Mouse (Mus musculus) thymus, postnatal 0 days (tissue): Measurements from ENCODE around the gene Rpl22. TPM values are rescaled to one million over a fixed set of nuclear protein-coding genes. Genes with fewer than 3 reads are reported as not detected.
A peak's percentile ranks its signal among the peaks of the same experiment; 100 is the strongest.

Source experiments
- DNase-seq: peaks from one replicate; pipeline ENCODE4 v3.0.0-alpha.2; 2015; ENCODE audit warnings: low spot score
- polyA plus RNA-seq: library from polyadenylated mRNA; unstranded; fragments of >200 nt; fragmentation: Nextera tagmentation; extraction: Ambion mirVana; gene quantifications from 2 replicates; pipeline ENCODE4 v1.2.1, GENCODE M21; 2015

The Rpl22 gene
- polyA plus RNA-seq, 1 experiment from 2014 or later, result 557 TPM

DNA sequence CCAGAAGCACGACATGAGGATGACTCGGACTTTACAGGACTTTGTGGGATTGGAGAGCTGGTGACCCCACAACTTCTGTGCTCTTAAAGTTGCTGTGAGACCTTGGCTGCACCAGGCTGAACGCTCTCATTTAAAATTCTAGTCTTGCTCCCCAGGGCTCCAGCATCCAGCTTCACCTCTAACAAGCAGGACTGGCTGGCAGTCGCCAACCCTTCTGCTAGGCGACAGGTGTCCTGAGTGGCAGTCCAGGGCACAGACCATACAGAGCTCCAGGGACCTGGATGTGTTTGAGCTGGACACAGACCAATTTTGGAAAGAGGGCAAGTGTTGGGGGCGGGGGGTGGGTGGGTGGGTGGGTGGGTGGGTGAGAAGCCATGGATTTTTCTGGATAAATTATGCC, 12.2 kb downstream of the Rpl22 start:
- DNase-seq, result no peak

DNA sequence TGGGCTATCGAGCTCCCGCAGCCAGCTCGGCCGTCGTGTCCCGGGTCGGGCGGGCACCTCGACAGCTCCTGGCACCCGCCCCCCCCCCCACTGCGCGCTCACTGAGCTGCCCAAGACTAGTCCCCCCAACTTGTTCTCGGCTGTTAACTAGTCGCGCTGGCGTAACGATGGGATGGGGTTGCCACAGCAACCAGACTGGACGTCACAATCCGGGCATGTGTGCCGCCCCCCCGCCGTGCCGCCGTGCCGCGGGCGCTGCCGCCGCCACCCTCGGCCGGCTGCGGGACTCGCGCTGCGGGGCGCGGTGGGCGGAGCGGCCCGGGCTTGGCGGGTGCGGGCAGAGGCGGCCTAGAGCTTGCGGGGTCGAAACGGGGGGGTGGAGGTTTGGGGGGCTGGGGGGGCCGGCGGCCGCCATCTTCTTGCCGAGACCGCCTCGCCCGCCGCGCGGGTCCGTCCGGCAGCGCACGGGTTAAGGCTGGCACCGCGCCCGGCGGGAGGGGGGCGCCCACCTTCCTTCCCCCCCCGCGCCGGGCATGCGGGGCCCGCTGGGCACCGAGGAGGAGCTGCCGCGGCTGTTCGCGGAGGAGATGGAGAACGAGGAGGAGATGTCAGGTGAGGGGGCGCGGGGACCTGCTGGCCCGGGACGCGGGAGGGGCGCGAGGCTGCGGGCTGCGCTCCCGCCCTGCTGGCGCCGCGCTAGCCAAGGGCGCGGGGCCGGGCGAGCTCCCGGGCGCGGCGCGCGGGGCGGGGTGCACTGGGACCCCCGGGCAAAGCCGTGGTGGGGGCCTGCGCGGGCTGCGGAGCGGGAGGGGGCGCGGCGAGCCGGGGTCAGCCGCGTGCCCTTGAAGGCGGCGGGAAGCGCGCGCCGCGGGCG, 13.1 kb downstream of the Rpl22 start, which contains the start of gene Chd5:
Gene Chd5, plus strand, starts transcription at position 233 of the 874 bp plus-strand sequence.
- no peak for DNase-seq

DNA sequence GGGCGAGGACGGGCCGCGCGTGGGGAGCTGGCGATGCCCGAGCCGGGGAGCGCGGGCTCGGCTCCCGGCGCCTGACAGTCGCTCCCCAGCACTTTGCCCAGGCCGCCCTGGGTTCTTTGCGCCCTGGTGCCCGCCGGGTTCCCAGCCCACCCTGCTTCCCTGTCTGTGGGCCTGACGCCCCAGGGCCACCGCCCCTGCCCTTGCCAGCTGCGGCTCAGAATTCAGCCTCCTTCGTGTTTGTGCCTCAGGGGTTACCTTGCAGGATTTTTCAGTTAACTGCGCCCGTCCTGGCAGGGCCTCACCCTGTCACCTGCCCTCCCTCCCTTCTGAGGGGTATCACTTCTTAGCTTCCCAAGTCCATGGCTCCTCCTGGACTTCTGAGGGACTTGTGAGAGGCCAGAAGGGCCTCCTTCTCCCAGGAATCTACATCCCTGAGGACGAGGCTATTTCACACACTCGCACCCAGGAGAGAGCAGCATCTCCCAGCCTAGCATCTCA, 13.8 kb downstream of the Rpl22 start:
- no peak for DNase-seq

DNA sequence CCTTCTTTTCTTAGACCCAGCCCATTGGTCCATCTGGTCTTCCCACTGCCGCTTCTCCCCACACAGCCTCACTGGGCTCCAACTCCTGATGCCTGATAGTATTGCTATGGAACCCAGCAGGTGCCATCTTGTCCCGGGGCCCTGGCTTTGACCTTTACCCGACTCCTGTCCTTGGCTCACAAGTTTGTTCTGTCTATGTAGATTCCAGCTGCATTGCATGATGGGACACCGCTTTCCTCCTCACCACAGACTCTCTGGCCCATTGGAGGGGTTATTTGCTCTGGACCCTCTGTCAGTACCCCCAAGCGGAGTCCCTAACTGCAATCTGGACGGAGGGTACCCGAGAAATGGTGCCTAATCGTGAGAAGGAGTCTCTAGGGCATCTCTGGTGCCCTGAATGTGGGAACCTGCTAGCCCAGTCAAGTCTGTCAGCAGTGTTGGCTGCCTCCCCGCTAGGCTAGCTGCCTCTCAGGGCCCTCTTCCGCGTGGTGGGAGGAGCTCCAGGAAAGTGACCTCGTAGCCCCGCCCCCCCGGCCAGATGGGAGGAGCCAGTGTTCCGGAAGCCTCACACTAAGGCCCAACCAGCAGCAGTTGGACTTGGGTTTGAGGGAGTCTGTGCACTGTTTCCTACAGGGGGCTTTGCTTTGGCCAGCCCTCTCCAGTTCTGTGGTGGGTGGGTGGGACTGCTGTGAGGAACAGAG, 15.2 kb downstream of the Rpl22 start:
- peak; percentile 33 for DNase-seq

DNA sequence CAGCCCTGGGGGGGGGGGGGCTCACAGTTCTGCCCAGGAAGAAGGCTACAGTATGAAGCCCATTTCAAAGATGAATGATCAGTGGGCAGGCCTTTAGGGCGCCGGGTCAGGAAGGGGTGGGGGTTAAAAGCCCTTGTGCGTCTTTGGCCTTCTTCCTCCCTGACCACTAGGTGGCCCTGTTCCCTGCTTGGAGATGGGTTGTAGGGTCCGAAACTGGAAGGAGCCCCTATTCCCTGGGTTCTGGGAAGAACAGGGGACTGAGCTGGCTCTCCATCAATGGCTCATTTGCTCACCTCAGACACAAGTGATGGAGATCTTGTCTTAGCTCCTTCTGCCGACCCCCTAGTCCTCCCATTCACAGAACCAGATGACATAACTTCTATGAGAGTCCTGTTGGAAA, 17.8 kb downstream of the Rpl22 start:
- DNase-seq, result no peak

DNA sequence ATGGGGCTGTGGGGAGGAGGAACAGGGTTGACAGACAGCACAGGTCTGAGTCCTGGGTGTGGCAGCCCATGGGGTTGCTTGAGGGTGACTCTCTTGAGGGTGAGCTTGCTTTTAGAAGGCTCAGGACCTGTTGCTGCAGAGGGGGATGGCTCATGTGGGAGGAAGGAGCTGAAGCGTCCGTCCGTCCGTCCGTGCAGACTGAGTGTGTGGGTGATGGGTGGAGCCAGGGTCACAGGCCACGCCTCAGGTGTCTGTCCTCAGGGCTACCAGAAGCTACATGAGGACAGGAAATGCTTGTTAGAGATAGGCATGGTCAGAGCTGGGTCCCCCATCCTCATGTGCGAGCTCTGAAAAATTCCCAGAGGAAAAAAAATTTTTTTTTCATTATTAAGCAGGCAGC, 19.1 kb downstream of the Rpl22 start:
- no peak for DNase-seq

DNA sequence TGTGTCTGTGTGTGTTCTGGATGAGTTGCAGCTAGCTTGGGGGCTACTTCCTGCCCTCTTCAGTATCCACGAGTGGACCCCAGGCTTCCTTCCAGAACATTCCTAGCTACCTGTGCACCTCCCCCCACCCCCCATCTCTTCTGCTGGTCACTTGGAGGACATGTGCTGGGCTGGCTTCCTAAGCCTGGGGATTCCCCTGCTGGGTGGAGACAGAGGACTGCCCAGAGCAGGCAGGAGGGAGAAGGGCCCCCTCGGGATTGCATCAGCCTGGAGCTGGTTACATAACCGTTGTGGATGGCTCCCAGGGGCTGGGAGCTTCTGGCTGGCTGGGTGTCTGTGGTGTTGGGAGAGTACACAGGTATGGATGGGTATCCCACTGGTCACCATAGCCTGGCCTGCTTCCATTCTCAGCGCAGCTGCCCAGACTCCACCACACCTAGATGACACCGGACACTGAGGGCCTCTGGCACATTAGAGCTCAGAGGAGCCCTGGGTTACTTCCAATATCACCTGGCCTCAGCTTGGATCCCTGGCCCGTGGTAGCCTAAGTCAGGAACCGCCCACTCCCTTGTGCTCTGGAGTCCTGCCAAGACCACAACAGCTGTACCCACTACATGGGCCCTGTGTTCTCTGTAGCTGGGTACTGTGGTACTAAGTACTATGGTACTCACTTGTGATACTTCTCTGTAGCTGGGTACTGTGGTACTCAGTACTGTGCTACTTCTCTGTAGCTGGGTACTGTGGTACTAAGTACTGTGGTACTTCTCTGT, 19.8 kb downstream of the Rpl22 start:
- DNase-seq, result no peak

DNA sequence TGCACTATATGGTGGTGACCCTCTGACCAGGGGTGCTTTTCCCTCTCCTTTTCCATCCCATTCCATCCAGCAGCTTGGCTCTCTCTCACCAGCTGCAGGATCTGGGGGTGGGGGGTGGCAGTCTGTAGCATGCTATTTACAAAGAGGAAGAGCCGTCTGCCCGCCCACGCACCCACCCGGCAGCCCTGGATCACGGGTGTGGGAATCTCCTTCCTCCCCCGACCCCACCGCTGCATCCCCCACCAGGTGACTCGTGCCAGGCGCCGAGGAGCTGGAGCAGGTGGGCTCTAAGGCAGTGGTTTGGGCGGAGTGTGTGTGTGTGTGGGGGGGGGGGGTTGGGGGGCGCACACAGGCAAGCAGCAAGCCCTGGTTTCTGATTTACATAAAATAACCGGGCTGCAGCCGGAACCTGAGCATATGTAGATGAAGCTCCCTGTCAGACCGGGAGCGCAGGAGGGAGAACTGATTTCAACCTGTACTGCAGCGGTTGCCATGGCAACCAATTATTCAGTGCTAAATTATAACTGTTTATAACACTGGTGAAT, 24.4 kb downstream of the Rpl22 start:
- DNase-seq, result no peak

DNA sequence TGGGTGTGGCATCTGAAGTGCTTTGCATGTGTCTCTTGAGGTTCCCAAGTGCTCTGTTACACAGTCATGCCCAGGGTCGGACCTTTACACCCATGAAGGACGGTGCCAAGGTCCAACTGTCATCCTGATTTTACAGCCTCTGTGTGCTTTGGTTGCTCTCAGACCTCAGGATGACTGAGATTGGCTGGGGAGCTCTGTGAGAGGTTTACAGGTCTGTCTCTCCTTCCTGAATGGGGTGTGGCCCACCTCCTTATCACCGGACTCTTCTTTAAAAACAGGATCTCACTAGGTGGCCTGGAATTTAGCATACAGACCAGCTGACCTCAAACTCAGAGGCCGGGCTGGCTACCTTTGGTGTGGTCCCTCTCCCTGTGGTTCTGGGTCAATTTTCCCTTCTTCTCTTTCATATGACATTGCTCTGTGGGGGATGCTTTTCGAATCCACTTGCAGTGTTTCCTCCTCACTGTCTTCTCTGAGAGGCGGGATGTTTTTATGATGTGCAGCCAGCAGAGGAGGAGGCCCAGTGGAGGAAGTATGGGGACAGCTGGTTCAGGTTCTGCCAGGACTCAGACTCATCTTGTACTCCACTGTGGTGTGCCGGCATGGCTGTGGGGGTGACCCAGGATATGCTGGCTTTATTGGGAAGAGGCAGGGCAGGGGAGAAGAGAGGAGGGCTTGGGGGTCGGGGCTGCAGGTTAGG, 25.3 kb downstream of the Rpl22 start:
- DNase-seq, result no peak

DNA sequence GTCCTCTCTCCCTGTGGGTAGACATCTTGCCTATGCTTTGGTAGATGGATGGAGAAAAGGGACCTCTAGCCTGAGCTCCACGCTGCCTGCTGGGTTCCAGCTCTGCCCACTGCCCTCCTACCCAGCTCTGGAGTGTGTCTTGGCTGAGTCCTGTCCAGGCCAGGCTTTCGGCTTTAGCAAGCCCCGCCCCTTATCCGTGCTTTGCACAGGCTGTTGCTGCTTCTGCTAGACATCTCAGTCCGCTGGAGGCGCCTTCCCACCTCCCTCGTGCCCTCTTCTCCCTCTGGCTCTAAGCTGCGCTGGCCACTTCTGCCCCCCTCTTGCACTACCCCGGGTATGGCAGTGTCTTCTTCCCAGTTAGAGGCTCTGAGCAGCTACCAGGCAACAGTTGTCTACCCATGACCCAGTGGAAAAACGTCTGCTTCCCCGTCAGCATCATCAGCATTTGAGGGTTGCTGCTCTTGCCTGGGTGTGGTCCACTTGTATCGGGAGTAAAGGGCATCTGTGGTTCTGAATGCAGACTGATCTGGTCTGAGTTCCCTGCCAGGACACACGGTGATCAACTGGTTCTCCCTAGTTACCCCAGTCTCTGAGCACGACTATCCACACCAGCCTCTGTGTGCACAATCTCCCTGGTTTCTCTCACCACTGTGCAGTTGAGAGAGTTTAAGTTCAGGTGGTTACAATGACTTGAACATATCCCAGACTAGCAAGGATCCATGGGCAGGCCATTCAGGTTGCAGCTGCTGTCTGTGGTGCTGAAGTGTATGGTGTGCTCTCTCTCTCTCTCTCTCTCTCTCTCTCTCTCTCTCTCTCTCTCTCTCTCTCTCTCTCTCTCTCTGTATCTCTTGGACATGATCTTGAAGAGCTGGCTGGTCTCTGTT, 26.1 kb downstream of the Rpl22 start:
- no peak for DNase-seq

DNA sequence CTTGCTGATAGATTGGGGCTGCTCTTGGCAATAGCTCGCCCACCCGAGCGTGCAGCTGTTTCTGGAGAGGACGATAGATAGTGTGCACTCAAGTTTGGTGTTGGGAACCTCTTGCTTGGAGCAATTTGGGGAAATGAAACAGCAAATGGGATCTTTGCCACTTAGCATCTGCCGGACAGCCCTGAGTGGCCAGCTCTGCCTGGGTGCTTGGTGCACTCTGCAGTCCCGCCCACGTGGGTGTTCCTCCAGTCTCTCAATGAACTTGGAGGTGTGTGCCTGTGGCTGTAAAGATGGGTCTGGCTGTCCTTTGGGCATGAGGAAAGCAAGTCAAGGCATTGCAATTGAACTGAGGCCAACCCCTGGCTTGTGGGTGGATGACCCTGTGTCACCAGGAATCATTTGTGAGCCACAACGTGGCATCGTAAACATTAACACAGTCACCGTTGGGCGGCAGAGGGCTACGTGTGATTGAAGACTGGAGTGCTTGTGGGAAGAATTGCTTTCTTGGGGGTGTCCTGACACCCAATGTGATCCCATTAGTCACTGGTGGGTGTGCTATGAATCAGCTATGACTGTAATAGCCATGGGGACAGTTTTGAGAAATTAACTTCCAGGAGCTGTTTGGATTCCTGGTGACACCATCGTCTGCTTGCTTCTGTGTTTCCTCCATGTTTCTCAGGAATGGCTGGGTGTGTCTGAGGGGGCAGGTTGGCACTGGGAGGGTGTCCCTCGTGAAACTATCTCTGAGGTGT, 28.5 kb downstream of the Rpl22 start:
- no peak for DNase-seq

DNA sequence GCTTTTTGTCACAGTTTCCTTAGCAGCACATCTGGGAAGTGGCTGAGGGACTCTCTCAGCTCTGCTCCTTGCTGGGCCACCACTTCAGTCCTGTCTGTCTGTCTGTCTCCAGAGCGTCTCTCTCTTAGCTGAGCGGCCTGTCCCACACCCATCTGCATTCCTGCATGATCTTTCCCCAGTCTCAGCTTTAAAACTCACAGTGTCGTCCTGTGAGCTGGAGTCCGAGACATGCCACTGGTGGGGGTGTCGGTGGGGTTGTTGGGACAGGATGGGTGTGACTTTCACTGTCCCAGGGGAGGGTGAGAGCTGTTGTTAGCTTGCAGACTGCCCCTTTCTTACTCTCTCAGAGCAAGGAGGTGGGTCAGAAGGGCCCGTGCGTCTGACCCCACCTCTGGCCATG, 30.1 kb downstream of the Rpl22 start:
- no peak for DNase-seq

DNA sequence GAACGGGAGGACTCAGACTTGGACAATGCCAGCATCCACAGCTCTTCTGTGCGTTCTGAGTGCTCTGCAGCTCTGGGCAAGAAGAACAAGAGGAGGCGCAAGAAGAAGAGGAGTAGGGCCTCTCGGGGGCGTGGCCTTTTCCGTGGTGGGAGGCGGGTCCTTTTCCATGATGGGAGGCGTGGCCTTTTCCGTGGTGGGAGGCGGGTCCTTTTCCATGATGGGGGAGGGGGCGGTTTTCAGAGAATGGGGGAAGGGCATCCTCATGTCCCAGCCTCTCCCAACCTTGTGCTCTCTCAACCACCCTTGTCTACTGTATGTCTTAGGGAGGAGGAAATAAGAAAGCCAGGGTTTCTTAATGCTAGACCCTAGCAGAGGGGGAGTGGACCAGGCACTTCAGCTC, 34.2 kb downstream of the Rpl22 start:
- no peak for DNase-seq

DNA sequence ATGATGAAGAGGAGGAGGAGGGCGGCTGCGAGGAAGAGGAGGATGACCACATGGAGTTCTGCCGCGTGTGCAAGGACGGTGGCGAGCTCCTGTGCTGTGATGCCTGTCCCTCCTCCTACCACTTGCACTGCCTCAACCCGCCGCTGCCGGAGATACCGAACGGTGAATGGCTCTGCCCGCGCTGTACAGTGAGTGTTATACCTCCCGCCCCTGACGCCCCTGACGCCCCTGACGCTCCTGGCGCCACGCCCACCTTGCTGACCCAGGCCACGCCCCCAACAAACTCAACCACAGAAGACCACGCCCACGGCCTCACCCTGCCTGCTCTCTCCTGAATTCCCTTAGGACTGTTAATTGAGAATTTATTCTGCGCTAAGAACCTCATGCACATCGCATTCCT, 35.3 kb downstream of the Rpl22 start:
- DNase-seq, result peak; percentile 39

DNA sequence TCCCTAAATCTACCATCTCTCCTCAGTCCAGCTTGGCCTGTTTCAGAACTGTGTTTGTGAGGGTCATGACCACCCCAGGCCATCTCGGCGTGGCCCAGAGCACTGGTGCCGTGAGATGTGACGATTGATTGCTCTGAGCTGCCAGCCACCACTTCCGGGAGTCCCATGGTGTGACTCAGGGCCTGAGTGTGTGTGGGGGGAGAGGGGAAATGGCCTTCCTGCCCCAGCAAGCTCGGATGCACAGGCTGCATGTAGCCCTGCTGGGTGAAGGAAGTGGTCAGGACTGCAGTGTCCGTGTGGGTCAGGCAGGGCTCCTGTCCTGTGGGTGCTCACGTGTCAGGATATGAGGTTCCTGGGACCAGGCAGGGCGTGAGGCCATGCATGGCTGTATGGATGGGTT, 36.6 kb downstream of the Rpl22 start:
- DNase-seq, result no peak

DNA sequence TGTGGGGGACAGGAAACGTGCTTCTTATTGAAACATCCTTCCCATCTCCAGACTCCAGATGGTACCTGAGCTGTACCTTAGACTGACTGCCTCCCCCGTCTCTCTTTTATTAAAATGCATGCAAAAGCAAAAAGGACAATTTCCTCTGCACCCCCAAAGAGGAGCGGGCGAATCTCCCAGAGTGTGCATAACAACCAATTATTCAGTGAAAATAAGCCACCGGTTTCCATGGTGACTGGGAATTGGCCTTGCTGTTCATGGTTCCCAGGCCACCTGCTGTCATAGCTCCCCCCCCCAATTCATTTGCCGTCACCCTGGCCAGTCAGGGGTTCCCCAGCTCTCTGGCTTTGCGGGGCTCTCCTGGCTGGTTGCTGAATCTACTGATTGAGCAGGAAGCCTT, 39.7 kb downstream of the Rpl22 start:
- no peak for DNase-seq

DNA sequence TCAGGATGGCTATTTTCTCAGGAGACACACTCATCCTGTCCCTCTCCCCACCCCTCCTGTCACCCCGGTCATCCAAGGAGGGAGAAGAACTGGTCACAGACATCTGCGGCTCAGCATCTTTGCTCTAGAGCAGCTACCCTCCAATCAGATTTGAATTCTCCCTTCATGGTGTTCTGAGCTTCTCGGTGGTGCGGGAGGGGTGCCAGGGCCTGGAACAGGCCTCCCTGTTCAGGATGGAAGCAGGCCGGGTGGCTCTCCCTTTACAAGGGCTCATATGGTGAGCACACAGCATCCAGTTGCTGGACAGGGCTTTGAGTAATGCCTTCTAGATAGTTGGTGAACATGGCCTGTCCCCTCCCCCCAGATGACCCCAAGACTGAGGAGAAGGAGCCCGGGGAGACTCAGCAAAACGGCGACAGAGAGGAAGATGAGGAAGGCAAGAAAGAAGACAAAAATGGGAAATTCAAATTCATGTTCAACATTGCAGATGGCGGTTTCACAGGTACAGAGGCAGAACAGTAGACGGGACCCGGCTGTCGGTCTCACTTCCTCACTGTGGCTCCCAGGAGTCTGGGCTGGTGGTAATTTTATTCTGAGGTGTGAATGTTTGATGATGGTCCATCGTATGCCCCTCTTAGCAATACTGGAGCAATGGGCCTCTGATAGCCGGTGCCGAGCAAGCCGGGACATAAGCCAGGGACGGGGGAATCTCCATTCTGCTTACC, 57.1 kb downstream of the Rpl22 start:
- DNase-seq, result no peak
